Mouse (Mus musculus) megakaryocyte-erythroid progenitor cell, adult 5 weeks (primary cell): Measurements from ENCODE around the gene Wwox. TPM values are rescaled to one million over a fixed set of nuclear protein-coding genes. Genes with fewer than 3 reads are reported as not detected.

ENCODE experiments used
- polyA plus RNA-seq: library from polyadenylated mRNA; stranded (reverse); fragments of >175 nt; gene quantifications from 2 replicates; pipeline ENCODE4 v1.2.3, GENCODE M21; 2012

Wwox gene
- polyA plus RNA-seq, result 9.0 and 10.4 TPM in 2 replicates

DNA sequence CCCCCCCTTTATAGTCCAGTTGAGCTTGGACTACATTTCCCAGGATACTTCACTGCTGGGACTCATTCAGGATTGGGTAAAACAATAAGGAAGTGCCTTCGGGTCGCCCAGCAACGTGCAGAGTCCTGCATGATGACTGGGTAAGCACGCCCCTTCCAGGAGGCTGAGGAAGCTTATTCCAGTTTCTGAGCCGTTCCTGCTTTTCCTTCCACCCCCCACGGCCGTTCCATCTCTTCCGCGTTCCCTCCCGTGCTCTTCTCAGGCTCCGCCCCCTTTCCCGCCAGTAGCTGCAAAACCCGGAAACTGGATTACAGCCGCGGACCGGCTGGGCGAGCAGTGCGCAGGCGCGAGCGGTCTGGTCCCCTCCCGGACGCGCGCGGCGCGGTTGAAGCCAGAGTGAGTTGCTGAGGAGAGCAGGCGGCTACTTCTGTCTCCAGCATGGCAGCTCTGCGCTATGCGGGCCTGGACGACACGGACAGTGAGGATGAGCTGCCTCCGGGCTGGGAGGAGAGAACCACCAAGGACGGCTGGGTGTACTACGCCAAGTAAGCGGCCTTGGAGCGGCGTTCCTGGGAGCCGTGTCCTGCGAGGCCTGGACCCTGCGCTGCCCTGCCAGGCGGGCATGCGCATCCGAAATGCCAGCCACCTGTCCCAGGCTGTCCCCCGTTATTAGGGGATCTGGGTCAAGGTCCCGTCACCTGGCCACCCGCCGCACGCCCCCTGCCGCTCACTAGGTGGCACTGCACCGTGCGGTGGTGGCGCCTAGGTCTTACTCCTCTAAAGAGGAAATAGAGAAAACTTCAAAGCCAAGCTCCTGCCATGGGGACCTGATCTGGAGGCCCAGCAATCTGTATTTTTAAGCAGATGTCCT lies at the start of gene Wwox:
Gene Wwox (plus strand): TSS at position 322 of the 871 bp plus-strand sequence.

GRCm38 (mm10) chr8:114417786-114418185 lies 21.7 kb upstream of the Wwox start, which contains the start of gene Clec3a:
TSS of gene Clec3a (plus strand) at chr8:114418086.

Other genes starting within 250 kb of the Wwox start
- not detected in 2 replicates for gene Vat1l, start 234.0 kb upstream of the Wwox start, polyA plus RNA-seq
- not detected in 2 replicates for gene Clec3a, start 21.6 kb upstream of the Wwox start, polyA plus RNA-seq